Mouse (Mus musculus) CD4-positive helper T cell, adult 2 months (primary cell): Measurements from ENCODE around the gene Ghrh.

Experiments used
- DNase-seq: peaks from one replicate; pipeline ENCODE4 v3.0.0-alpha.2; 2012; ENCODE audit warnings: low read depth, missing footprints, low spot score

The Ghrh gene

GRCm38 (mm10) chr2:157308273-157308917 lies 38.9 kb downstream of the Ghrh start:
- DNase-seq, result no peak

- no peak for DNase-seq
Measured at GRCm38 (mm10) chr2:157307715-157308265, 39.5 kb downstream of the Ghrh start.

GRCm38 (mm10) chr2:157306091-157307032 lies 40.9 kb downstream of the Ghrh start:
- DNase-seq, result no peak

GRCm38 (mm10) chr2:157303096-157303495 lies 44.2 kb downstream of the Ghrh start:
- no peak for DNase-seq

GRCm38 (mm10) chr2:157300051-157300450 lies 47.3 kb downstream of the Ghrh start:
- DNase-seq, result no peak

- no peak for DNase-seq
Measured at GRCm38 (mm10) chr2:157296105-157296689, 51.1 kb downstream of the Ghrh start.

- DNase-seq, result peak; percentile 63
Measured at GRCm38 (mm10) chr2:157292093-157292492, 55.2 kb downstream of the Ghrh start.

GRCm38 (mm10) chr2:157288996-157289395 lies 58.3 kb downstream of the Ghrh start:
- DNase-seq, result no peak

GRCm38 (mm10) chr2:157287542-157287941 lies 59.8 kb downstream of the Ghrh start:
- DNase-seq, result peak; percentile 53

- DNase-seq, result no peak
Measured at GRCm38 (mm10) chr2:157283321-157283720, 64.0 kb downstream of the Ghrh start.
